Mouse (Mus musculus) embryonic fibroblast, embryonic 13.5 days (primary cell): ENCODE measurements around the gene Tmem200b.

Source experiments
- CTCF ChIP-seq: IDR thresholded peaks from 2 replicates; pipeline ENCODE4 v1.5.1; 2011; ENCODE audit warnings: mild to moderate bottlenecking, control low read depth, low read length, moderate library complexity, borderline replicate concordance; ENCODE audit not compliant: insufficient read depth
- POLR2A ChIP-seq: IDR thresholded peaks from 2 replicates; pipeline ENCODE4 v1.6.1; 2011; ENCODE audit warnings: low read depth, mild to moderate bottlenecking, control low read depth, low read length, moderate library complexity

DNA sequence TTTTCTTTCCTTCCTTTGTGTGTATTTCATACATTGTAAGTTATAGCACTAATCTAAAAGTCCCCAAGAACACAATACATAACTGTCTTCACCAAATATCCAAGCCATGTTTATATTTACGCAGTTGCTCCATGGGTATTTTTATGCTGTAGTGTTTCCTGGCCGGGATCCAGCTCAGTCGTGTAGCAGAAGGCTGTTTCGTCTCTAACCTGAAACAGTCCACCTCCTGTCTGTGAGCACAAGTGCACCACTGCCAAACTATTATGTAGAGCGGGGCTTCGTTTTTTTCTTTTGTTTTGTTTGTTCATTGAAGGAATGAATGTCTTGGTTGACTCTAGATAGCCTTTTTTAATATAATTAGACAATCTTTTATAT, 22.4 kb upstream of the Tmem200b start:
- TF ChIP-seq CTCF (no peak), POLR2A (no peak)
